Mouse (Mus musculus) forebrain, embryonic 11.5 days (tissue): ENCODE measurements around the gene Mmp15. TPM values are rescaled to one million over a fixed set of nuclear protein-coding genes. Genes with fewer than 3 reads are reported as not detected.

Source experiments
- ATAC-seq: fragments of 200-750 bp; cut with Nextera tagmentation; replicated peaks from 2 replicates; pipeline ENCODE4 v1.8.0; 2017; ENCODE audit warnings: moderate TSS enrichment; ENCODE audit not compliant: low FRiP score
- DNase-seq: peaks from one replicate; pipeline ENCODE4 v3.0.0-alpha.2; 2017; ENCODE audit warnings: low spot score
- H3K27ac ChIP-seq: fragments of 300-500 bp; sonication (generic); 2 replicates; pipeline ENCODE4 v1.5.1; 2014; ENCODE audit warnings: low read depth, low read length
- H3K27me3 ChIP-seq: fragments of 300-500 bp; sonication (generic); 2 replicates; pipeline ENCODE4 v1.6.1; 2014; ENCODE audit warnings: mild to moderate bottlenecking, low read length, mixed read lengths; ENCODE audit not compliant: control insufficient read depth, insufficient read depth
- H3K36me3 ChIP-seq: fragments of 300-500 bp; sonication (generic); 2 replicates; pipeline ENCODE4 v1.6.1; 2014; ENCODE audit warnings: mild to moderate bottlenecking, low read length, moderate library complexity, mixed read lengths; ENCODE audit not compliant: control insufficient read depth, insufficient read depth
- H3K4me1 ChIP-seq: fragments of 300-500 bp; sonication (generic); replicated peaks from 2 replicates; pipeline ENCODE4 v1.6.1; 2014; ENCODE audit warnings: low read length, mixed read lengths; ENCODE audit not compliant: control insufficient read depth, insufficient read depth
- H3K4me2 ChIP-seq: fragments of 300-500 bp; sonication (generic); 2 replicates; pipeline ENCODE4 v1.6.1; 2014; ENCODE audit warnings: low read depth, mild to moderate bottlenecking, low read length, moderate library complexity, mixed read lengths; ENCODE audit not compliant: severe bottlenecking
- H3K4me3 ChIP-seq: fragments of 300-500 bp; sonication (generic); 2 replicates; pipeline ENCODE4 v1.5.1; 2014; ENCODE audit warnings: low read depth, low read length
- H3K9ac ChIP-seq: fragments of 300-500 bp; sonication (generic); 2 replicates; pipeline ENCODE4 v1.6.1; 2014; ENCODE audit warnings: low read length
- H3K9me3 ChIP-seq: fragments of 300-500 bp; sonication (generic); 2 replicates; pipeline ENCODE4 v1.6.1; 2016; ENCODE audit warnings: low read length, mixed read lengths; ENCODE audit not compliant: control insufficient read depth
- WGBS: fragments of 180-500 bp; shearing (Covaris S2); extraction: QIAGEN DNeasy Blood & Tissue Kit; methylation state at CpG from one replicate; pipeline ENCODE4 v1.1.7; 2014; 5-methylcytosine and 5-hydroxymethylcytosine counted together
- polyA plus RNA-seq: library from polyadenylated mRNA; unstranded; fragments of >200 nt; fragmentation: Nextera tagmentation; extraction: Ambion mirVana; gene quantifications from 2 replicates; pipeline ENCODE4 v1.2.1, GENCODE M21; 2014

Gene Mmp15
- polyA plus RNA-seq, 1 experiment from 2014 or later = 21.0 TPM

DNA sequence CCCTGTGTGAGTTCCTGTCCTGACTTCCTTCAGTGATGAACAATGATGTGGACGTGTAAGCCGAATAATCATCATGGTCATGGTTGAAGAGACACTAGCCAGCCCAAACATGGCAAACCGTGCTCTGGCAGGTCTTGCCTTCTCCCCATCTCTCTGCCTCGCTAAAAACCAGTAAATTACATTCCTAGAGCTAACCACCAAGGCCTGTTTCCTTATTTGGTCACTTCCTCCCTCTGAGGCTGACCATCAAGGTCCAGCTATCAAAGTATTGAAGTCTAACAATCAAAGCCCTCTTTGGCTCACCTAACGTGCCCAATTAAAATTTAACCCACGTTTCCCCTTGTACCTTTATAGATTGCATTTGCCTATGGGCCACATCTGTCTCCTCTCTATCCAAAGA lies 10.2 kb downstream of the Mmp15 start:
- ATAC-seq = no peak
- DNase-seq = no peak
- Histone ChIP-seq H3K4me2 (no peak overlapping the region), H3K4me1 (no peaks in the 10 kb centered on the region), H3K9me3 (no peaks in the 10 kb centered on the region), H3K4me3 (no peak overlapping the region), H3K27ac (no peak overlapping the region), H3K36me3 (no peaks in the 10 kb centered on the region), H3K27me3 (no peaks in the 10 kb centered on the region), H3K9ac (no peak overlapping the region)
- 78% methylated on average over 6 of the region's 6 CpGs for WGBS

DNA sequence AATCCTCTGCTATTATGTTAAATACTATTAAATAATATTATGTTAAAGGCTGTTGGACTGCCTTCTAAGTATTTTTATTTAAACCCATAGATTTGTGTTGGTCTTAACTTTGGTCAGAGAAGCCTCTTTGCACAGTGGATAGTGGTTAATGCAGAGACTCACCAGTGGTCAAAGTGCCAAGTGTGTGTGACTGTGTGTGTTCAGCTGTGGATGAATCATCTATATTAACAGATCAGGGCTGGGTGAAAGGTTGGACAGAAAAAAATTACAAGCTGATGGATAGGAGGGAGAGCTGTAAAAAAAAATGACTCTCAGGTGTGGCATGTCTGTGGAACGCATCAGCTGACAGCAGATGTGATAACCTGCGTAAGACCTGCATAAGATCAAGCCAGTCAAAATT lies 11.8 kb downstream of the Mmp15 start:
- DNase-seq (no peak), ATAC-seq (no peak)
- Histone ChIP-seq H3K9ac (no peak overlapping the region), H3K4me2 (no peak overlapping the region), H3K27ac (no peak overlapping the region), H3K27me3 (no peaks in the 10 kb centered on the region), H3K36me3 (no peaks in the 10 kb centered on the region; the same call in 1 of the 2 replicates), H3K4me3 (no peak overlapping the region), H3K9me3 (no peaks in the 10 kb centered on the region), H3K4me1 (no peaks in the 10 kb centered on the region)
- 98% methylated on average over 2 of the region's 2 CpGs for WGBS

DNA sequence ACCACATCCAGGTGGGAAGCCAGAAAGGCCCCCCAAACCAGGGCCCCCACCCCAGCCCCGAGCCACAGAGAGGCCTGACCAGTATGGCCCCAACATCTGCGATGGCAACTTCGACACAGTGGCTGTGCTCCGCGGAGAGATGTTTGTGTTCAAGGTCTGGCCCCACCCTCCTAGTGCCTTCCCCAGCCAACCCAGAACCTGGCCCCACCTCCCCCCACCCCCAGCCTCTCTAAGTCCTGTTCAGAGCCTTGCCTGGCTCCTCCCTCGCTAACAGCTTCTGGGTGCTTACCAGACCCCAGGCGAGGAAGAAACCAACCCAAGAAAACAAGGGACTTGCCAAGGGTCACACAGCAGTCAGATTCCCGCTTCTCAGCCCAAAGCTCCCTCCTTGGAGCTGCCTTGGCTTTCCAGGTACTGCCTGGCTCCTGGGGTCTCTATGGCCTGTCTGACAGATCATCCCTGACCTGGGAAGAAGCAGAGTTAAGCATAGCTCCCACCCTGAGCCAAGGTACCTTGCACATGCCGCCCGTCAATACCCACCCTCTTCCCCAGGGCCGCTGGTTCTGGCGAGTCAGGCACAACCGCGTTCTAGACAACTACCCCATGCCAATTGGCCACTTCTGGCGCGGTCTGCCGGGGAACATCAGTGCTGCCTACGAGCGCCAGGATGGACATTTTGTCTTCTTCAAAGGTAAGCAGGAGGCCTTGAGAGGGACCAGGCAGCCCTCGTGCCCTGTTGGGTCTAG lies 17.7 kb downstream of the Mmp15 start:
- H3K36me3 ChIP-seq = no peaks in the 10 kb centered on the region; the same call in 1 of the 2 replicates
- DNase-seq (no peak), ATAC-seq (no peak)
- H3K27ac ChIP-seq = no peak overlapping the region
- no peak overlapping the region for H3K4me3 ChIP-seq
- H3K9me3 ChIP-seq = no peaks in the 10 kb centered on the region
- 59% methylated on average over 20 of the region's 20 CpGs for WGBS
- H3K4me2 ChIP-seq = no peak overlapping the region
- no peaks in the 10 kb centered on the region for H3K27me3 ChIP-seq
- H3K9ac ChIP-seq = no peak overlapping the region
- H3K4me1 ChIP-seq = no peaks in the 10 kb centered on the region

DNA sequence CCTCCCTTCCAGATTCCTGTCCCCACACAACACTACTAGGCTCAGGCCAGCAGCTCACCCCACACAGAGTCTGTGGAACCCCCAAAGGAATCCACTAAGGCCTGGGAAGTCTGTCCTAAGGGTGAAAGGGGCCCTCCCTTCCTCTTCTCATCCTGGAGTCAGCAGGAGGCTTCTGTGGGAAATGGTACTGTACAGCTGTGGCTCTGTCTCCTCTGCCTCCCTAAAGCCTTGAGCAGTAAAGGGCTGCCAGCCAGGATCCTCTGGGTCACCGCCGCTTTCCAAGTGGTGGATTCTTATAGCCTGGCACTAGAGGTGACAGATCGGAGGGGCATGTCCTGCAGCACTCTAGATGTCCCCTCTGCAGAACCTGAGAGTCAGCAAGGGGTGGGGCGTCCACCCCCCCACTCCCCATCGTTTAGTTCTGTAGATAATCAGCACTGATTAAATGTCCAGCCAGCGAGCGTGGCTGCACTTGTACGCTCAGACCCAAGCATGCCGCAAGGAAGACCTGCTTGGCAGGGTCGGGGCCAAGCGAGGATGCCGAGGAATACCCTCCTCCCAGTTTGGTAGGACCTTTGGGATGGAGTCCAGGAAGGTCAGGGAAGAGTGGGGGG lies 21.4 kb downstream of the Mmp15 start:
- Histone ChIP-seq H3K4me3 (no peak overlapping the region), H3K27ac (no peak overlapping the region), H3K27me3 (no peaks in the 10 kb centered on the region), H3K36me3 (no peaks in the 10 kb centered on the region; the same call in 1 of the 2 replicates), H3K4me1 (no peaks in the 10 kb centered on the region), H3K9me3 (no peaks in the 10 kb centered on the region), H3K9ac (no peak overlapping the region), H3K4me2 (no peak overlapping the region)
- no peak for DNase-seq
- 88% methylated on average over 12 of the region's 12 CpGs for WGBS
- no peak for ATAC-seq

DNA sequence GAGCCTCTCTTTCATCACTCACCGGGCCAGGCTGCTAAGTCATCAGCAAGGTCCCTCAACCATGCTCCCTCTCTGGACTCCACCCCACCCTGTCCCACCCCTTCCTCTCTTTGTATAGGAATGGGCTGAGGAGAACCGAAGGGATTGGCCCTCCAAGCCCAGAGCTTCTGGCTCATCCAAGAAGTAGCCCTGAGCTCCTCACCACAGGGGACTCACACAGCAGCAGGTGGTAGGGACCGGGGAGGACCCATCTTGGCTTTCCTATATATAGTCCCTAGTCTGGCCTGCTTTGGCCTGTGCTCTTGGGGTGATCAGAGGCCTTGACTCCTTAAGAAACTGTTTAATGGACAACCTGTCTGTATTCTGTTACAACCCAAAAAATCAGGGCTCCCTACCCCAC lies 22.4 kb downstream of the Mmp15 start:
- 85% methylated on average over 3 of the region's 3 CpGs for WGBS
- H3K9me3 ChIP-seq = no peaks in the 10 kb centered on the region
- H3K36me3 ChIP-seq = no peaks in the 10 kb centered on the region; the same call in 1 of the 2 replicates
- no peaks in the 10 kb centered on the region for H3K27me3 ChIP-seq
- H3K27ac ChIP-seq = no peak overlapping the region
- ATAC-seq (no peak), DNase-seq (no peak)
- no peak overlapping the region for H3K4me3 ChIP-seq
- no peak overlapping the region for H3K4me2 ChIP-seq
- no peaks in the 10 kb centered on the region for H3K4me1 ChIP-seq
- H3K9ac ChIP-seq = no peak overlapping the region

- no peaks in the 10 kb centered on the region; the same call in 1 of the 2 replicates for H3K36me3 ChIP-seq
- no peaks in the 10 kb centered on the region for H3K4me1 ChIP-seq
- DNase-seq = no peak
- no peaks in the 10 kb centered on the region for H3K9me3 ChIP-seq
- no peak overlapping the region for H3K27ac ChIP-seq
- 84% methylated on average over 7 of the region's 7 CpGs for WGBS
- H3K4me3 ChIP-seq = no peak overlapping the region
- H3K27me3 ChIP-seq = no peaks in the 10 kb centered on the region
- no peak overlapping the region for H3K9ac ChIP-seq
- H3K4me2 ChIP-seq = no peak overlapping the region
- ATAC-seq = no peak
Measured at GRCm38 (mm10) chr8:95375374-95375930, 23.4 kb downstream of the Mmp15 start.

- ATAC-seq = no peak
- no peak overlapping the region for H3K27ac ChIP-seq
- 86% methylated on average over 12 of the region's 12 CpGs for WGBS
Measured at GRCm38 (mm10) chr8:95376309-95376999, 24.4 kb downstream of the Mmp15 start.

DNA sequence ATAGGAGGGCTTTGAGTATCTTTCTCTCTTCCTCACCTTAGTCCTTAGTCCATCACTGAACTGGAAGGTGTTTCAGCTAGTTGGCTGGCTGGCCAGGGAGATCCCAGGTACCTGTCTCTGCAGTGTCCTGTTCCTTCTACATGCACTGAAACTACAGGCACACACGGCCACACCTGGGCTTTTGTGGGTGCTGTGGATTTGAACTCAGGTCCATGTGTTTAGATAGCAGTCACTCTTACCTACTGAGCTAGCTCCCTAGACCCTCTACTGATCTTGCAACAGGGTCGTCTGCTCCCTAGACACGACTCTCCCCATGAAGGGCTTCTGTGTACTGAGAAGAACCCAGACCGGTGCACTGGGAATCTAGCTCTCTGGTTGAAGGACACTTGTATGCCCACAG lies 25.0 kb downstream of the Mmp15 start:
- H3K36me3 ChIP-seq = no peaks in the 10 kb centered on the region
- no peak overlapping the region for H3K27ac ChIP-seq
- H3K27me3 ChIP-seq = no peaks in the 10 kb centered on the region
- WGBS = 84% methylated on average over 4 of the region's 4 CpGs
- H3K4me3 ChIP-seq = no peak overlapping the region
- ATAC-seq = no peak
- no peaks in the 10 kb centered on the region for H3K9me3 ChIP-seq
- H3K9ac ChIP-seq = no peak overlapping the region
- DNase-seq = no peak
- no peak overlapping the region for H3K4me2 ChIP-seq
- no peaks in the 10 kb centered on the region for H3K4me1 ChIP-seq

More at GRCm38 (mm10) chr8:95376309-95376999, 24.4 kb downstream of the Mmp15 start:
- Histone ChIP-seq H3K36me3 (no peaks in the 10 kb centered on the region; the same call in 1 of the 2 replicates), H3K4me1 (no peaks in the 10 kb centered on the region), H3K9ac (no peak overlapping the region), H3K9me3 (no peaks in the 10 kb centered on the region), H3K27me3 (no peaks in the 10 kb centered on the region), H3K4me3 (no peak overlapping the region), H3K4me2 (no peak overlapping the region)
- no peak for DNase-seq
